Mouse (Mus musculus): ENCODE measurements at regions not wholly inside any gene's neighbourhood (a gene's known extent, or its start where the extent isn't known, plus 50 kb on each side); places are given as distances from the start of the nearest gene placed in this dataset.
A peak's percentile ranks its signal among the peaks of the same experiment; 100 is the strongest.
"Not testable (repeated sequence)": the region's sequence is repeated elsewhere in the genome, so short reads cannot be mapped to it uniquely, and the experiment has no call there.

DNA sequence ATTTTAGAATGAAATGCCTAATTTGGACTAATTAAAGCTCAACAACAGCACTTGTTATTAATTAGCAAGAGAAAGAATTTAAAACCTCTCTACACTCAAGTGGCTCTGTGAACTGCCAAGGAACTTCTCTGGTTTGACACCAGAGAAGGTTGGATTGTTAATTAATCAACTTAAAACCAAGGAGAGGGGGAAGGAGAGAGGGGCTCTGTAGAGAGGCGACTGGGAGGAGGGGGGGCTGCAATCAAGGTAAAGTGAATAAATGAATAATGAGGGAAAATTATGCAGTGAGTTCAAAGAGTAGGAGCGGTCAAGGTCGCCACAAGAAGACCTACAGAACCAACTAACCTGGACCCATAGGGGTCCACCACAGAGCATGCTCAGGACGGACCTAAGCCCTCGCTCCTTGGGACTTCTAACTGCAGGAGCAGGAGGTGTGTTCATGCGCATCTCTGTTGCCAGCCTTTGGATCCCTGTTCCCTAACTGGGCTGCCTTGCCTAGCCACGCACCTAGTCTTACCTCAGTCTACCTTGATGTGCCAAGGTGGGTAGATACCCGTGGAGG, 189.0 kb upstream of the Ghr start:
- no peak overlapping the region for H3K4me2 ChIP-seq (ENCODE audit: low read length)
- WGBS: 84% methylated on average over 8 of the region's 8 CpGs
- H3K9ac ChIP-seq (ENCODE audit: low read length): no peak overlapping the region
- H3K4me1 ChIP-seq (replicated peaks; ENCODE audit: control insufficient read depth, insufficient read depth, low read length): no peaks in the 10 kb centered on the region
- no peaks in the 10 kb centered on the region for H3K9me3 ChIP-seq (ENCODE audit: control insufficient read depth, low read length)
- no peaks in the 10 kb centered on the region for H3K36me3 ChIP-seq (ENCODE audit: control insufficient read depth, insufficient read depth, low read length)
- no peaks in the 10 kb centered on the region for H3K27me3 ChIP-seq (replicated peaks; ENCODE audit: control insufficient read depth, insufficient read depth, low read length)
- ATAC-seq (replicated peaks; ENCODE audit: low FRiP score, low TSS enrichment, low read depth): no peak
- no peak for DNase-seq (ENCODE audit: low spot score)
- H3K4me3 ChIP-seq (ENCODE audit: low read depth, low read length): no peak overlapping the region
- no peak overlapping the region for H3K27ac ChIP-seq (ENCODE audit: low read depth)

DNA sequence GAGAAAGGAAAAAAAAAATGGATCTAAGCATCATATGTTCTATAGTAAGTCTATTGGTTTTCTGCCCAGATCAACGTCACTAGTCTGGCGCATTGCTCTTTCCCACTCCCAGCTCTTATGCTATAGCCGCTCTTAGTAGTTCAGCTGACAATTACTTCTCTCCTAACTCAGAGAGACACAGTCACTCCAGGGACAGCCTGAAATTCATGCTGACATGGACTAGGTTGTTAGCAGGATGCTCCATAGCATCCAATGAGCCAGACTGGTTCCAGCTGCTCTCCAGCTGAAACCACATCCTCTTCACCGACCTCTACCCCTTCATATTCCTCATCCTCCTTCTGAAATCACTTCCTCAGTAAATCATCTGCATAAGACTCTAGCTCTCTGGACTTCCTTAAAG, 187.0 kb upstream of the Ghr start:
- H3K27ac ChIP-seq (ENCODE audit: low read depth): no peak overlapping the region
- 68% methylated on average over 4 of the region's 4 CpGs for WGBS
- no peak for ATAC-seq (replicated peaks; ENCODE audit: low FRiP score, low TSS enrichment, low read depth)
- no peaks in the 10 kb centered on the region for H3K36me3 ChIP-seq (ENCODE audit: control insufficient read depth, insufficient read depth, low read length)
- H3K4me3 ChIP-seq (ENCODE audit: low read depth, low read length): no peak overlapping the region
- DNase-seq (ENCODE audit: low spot score): no peak
- no peaks in the 10 kb centered on the region for H3K27me3 ChIP-seq (replicated peaks; ENCODE audit: control insufficient read depth, insufficient read depth, low read length)
- H3K9me3 ChIP-seq (ENCODE audit: control insufficient read depth, low read length): no peaks in the 10 kb centered on the region
- no peak overlapping the region for H3K9ac ChIP-seq (ENCODE audit: low read length)
- no peak overlapping the region for H3K4me2 ChIP-seq (ENCODE audit: low read length)
- H3K4me1 ChIP-seq (replicated peaks; ENCODE audit: control insufficient read depth, insufficient read depth, low read length): no peaks in the 10 kb centered on the region

DNA sequence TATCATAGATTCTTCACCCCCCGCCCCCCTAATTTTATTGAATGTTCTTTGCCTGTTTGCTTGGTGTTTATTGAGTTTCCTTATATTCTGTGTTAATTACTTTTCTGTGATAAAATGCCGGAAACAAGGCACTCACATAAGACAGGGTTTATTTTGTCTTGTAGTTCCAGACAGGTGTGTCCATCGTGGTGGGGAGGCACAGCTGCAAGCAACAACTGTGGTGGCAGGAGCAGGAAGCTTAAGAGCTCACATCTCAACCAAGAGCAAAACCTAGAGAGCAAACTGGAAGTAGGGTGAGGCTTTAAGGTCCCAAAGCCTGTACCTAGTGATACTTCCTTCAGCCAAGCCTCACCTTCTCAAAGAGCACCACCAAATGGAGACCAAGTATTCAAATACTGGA, 181.4 kb upstream of the Ghr start:
- Histone ChIP-seq H3K27ac (ENCODE audit: low read depth) (no peak overlapping the region), H3K27me3 (replicated peaks; ENCODE audit: control insufficient read depth, insufficient read depth, low read length) (no peaks in the 10 kb centered on the region), H3K9me3 (ENCODE audit: control insufficient read depth, low read length) (0 out of 2 replicates have a peak, but pooled peaks cover 2% of the 10 kb centered on the region), H3K9ac (ENCODE audit: low read length) (no peak overlapping the region), H3K36me3 (ENCODE audit: control insufficient read depth, insufficient read depth, low read length) (no peaks in the 10 kb centered on the region), H3K4me2 (ENCODE audit: low read length) (no peak overlapping the region), H3K4me1 (replicated peaks; ENCODE audit: control insufficient read depth, insufficient read depth, low read length) (no peaks in the 10 kb centered on the region), H3K4me3 (ENCODE audit: low read depth, low read length) (no peak overlapping the region)
- WGBS: 91% methylated on average over 3 of the region's 3 CpGs
- ATAC-seq (replicated peaks; ENCODE audit: low FRiP score, low TSS enrichment, low read depth): no peak
- no peak for DNase-seq (ENCODE audit: low spot score)

DNA sequence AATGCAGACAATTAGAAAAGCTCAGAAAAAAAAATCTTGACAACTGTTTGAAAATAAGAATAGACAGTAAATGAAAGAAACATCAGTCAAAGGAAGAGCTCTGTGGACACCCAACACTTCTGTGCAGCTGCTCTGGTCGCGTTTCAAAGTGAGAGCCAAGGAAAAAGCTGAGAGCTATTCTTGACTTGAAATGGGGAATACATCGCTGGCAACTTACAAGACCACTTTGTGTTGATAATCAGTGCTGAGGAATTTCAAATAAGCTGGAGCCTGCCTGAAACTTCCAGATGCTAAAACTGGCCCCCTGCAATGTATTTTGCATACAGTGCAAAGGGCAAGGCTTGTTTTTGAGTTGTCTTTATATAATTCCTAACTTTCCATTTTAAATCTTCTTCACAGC, 177.1 kb upstream of the Ghr start:
- DNase-seq (ENCODE audit: low spot score) (no peak), ATAC-seq (replicated peaks; ENCODE audit: low FRiP score, low TSS enrichment, low read depth) (no peak)
- Histone ChIP-seq H3K9ac (ENCODE audit: low read length) (no peak overlapping the region), H3K27ac (ENCODE audit: low read depth) (no peak overlapping the region), H3K4me3 (ENCODE audit: low read depth, low read length) (no peak overlapping the region), H3K4me2 (ENCODE audit: low read length) (no peak overlapping the region), H3K36me3 (ENCODE audit: control insufficient read depth, insufficient read depth, low read length) (no peaks in the 10 kb centered on the region), H3K27me3 (replicated peaks; ENCODE audit: control insufficient read depth, insufficient read depth, low read length) (no peaks in the 10 kb centered on the region), H3K4me1 (replicated peaks; ENCODE audit: control insufficient read depth, insufficient read depth, low read length) (no peaks in the 10 kb centered on the region), H3K9me3 (ENCODE audit: control insufficient read depth, low read length) (0 out of 2 replicates have a peak, but pooled peaks cover 2% of the 10 kb centered on the region)
- WGBS: 20% methylated on average over 3 of the region's 3 CpGs

DNA sequence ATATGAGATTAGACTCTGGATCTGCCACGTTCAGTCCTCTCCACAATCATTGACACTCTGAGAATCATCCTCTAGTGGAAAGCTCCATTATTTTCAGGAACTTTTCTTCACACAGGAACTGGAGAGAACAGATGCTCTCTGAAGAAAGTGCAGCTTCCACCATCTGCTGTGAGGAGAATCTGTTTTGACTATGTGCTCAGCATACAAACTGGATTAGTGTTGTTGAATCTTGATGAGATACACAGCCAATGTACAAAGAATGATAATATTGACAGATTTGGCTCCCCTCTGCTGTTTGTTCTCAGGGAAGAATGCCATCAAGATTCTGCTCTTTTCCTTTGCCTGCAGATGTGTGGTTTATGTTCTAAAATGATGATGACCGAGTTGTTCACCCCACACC, 172.3 kb upstream of the Ghr start:
- no peak for DNase-seq (ENCODE audit: low spot score)
- no peaks in the 10 kb centered on the region for H3K4me1 ChIP-seq (replicated peaks; ENCODE audit: control insufficient read depth, insufficient read depth, low read length)
- H3K27me3 ChIP-seq (replicated peaks; ENCODE audit: control insufficient read depth, insufficient read depth, low read length): no peaks in the 10 kb centered on the region
- no peaks in the 10 kb centered on the region for H3K36me3 ChIP-seq (ENCODE audit: control insufficient read depth, insufficient read depth, low read length)
- no peaks in the 10 kb centered on the region for H3K9me3 ChIP-seq (ENCODE audit: control insufficient read depth, low read length)
- ATAC-seq (replicated peaks; ENCODE audit: low FRiP score, low TSS enrichment, low read depth): no peak
- H3K4me3 ChIP-seq (ENCODE audit: low read depth, low read length): no peak overlapping the region
- no peak overlapping the region for H3K4me2 ChIP-seq (ENCODE audit: low read length)
- 70% methylated on average over 2 of the region's 2 CpGs for WGBS
- H3K27ac ChIP-seq (ENCODE audit: low read depth): no peak overlapping the region
- H3K9ac ChIP-seq (ENCODE audit: low read length): no peak overlapping the region

DNA sequence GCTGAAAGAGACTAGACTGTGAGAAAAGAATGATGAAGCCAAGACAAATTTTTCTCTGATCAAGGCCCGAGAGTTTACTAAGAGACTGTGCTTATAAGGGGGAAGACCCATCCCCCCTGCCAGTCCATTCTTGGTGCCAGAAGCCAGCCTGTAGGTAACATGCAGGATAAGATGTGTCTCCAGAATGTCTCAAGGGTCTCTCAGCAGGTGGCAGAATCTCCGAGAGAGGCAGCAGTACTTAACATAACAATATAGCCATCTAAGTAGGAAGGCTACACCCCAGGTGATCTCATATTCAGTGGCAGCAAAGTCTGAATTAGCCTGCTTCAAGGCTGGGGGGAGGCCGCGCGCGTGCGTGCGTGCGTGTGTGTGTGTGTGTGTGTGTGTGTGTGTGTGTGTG, 164.8 kb upstream of the Ghr start:
- H3K36me3 ChIP-seq (ENCODE audit: control insufficient read depth, insufficient read depth, low read length); H3K27ac ChIP-seq (ENCODE audit: low read depth); H3K27me3 ChIP-seq (replicated peaks; ENCODE audit: control insufficient read depth, insufficient read depth, low read length); H3K9me3 ChIP-seq (ENCODE audit: control insufficient read depth, low read length); H3K4me2 ChIP-seq (ENCODE audit: low read length); H3K4me3 ChIP-seq (ENCODE audit: low read depth, low read length); H3K4me1 ChIP-seq (replicated peaks; ENCODE audit: control insufficient read depth, insufficient read depth, low read length); ATAC-seq (replicated peaks; ENCODE audit: low FRiP score, low TSS enrichment, low read depth); H3K9ac ChIP-seq (ENCODE audit: low read length); DNase-seq (ENCODE audit: low spot score): not testable (repeated sequence)
- WGBS: 88% methylated on average over 9 of the region's 9 CpGs

DNA sequence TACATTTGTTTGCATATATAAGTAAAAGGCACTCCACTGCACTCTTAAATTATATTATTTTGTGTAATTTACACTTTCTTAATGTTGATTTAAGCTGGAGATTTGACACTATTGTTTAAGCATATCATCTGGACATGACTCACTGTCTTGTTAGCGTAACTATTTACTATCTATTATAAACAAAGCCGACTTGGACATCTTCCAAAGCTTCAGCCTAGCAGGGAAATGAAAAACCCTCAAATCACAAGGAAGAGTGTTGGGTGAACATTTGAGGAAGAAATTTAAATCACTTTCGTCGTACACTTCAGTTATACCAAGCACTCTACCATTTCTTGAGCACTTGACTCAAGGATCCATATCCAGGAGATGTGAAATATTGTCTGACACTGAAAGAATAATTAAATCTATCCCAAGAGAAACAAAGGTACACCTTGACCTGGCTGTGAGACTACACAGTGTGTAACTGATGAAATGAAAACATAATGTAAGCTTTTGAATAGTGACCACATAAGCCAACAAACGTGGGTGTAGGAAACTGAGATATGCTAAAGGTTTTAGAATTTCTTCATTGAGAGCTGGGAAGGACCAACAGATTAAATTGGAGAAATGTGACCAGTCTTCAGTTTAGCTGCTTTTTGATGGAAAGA, 160.0 kb upstream of the Ghr start:
- no peak for DNase-seq (ENCODE audit: low spot score)
- Histone ChIP-seq H3K36me3 (ENCODE audit: control insufficient read depth, insufficient read depth, low read length) (no peaks in the 10 kb centered on the region), H3K9ac (ENCODE audit: low read length) (no peak overlapping the region), H3K9me3 (ENCODE audit: control insufficient read depth, low read length) (no peaks in the 10 kb centered on the region), H3K4me2 (ENCODE audit: low read length) (no peak overlapping the region), H3K4me3 (ENCODE audit: low read depth, low read length) (no peak overlapping the region), H3K27me3 (replicated peaks; ENCODE audit: control insufficient read depth, insufficient read depth, low read length) (no peaks in the 10 kb centered on the region), H3K4me1 (replicated peaks; ENCODE audit: control insufficient read depth, insufficient read depth, low read length) (0 out of 2 replicates have a peak, but pooled peaks cover 9% of the 10 kb centered on the region), H3K27ac (ENCODE audit: low read depth) (no peak overlapping the region; the same call in 1 of the 2 replicates)
- WGBS: 30% methylated on average over 5 of the region's 5 CpGs
- ATAC-seq (replicated peaks; ENCODE audit: low FRiP score, low TSS enrichment, low read depth): no peak

DNA sequence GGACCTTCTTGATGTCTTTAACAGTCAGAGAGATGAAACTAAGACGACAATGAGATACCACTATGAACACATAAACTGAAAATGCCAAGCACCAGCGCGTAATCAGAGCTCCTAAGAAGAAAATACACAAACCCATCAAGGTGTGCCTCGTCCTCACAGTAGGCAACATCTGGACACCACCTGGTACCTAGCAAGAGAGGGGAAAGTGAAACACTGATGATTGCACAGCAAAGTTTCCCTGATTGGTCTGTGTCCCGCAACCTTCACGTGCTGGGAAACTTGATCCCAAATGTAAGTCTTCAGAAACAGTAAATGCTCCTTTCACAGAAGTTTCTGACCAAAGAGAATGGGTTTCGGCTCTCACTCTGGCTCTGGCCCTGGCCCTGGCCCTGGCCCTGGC, 158.9 kb upstream of the Ghr start:
- no peak for DNase-seq (ENCODE audit: low spot score)

DNA sequence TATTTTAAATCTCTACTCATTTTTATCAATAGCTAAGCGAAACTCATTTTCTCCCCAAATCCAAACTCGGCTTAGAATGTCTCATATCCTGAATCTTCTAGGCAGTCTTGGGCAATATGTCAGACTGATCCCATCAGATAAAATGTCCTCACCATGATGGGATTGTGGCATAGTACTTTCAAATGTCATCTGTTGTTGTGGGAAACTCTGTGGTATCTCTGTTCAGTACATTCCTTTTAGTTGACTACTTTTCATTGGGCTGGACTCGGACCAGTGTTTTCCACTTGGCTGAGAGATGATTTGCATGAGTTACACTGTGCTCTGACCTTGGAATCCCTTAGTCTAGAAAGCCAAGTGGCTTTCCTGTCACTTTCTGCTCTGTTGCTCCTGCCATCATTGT, 141.9 kb upstream of the Ghr start:
- H3K9me3 ChIP-seq (ENCODE audit: control insufficient read depth, low read length): no peaks in the 10 kb centered on the region
- H3K27ac ChIP-seq (ENCODE audit: low read depth): no peak overlapping the region
- no peaks in the 10 kb centered on the region for H3K36me3 ChIP-seq (ENCODE audit: control insufficient read depth, insufficient read depth, low read length)
- H3K9ac ChIP-seq (ENCODE audit: low read length): no peak overlapping the region
- H3K4me2 ChIP-seq (ENCODE audit: low read length): no peak overlapping the region
- H3K27me3 ChIP-seq (replicated peaks; ENCODE audit: control insufficient read depth, insufficient read depth, low read length): no peaks in the 10 kb centered on the region
- no peaks in the 10 kb centered on the region for H3K4me1 ChIP-seq (replicated peaks; ENCODE audit: control insufficient read depth, insufficient read depth, low read length)
- H3K4me3 ChIP-seq (ENCODE audit: low read depth, low read length): no peak overlapping the region
- WGBS: 87% methylated on average over 3 of the region's 3 CpGs
- DNase-seq (ENCODE audit: low spot score) (no peak), ATAC-seq (replicated peaks; ENCODE audit: low FRiP score, low TSS enrichment, low read depth) (no peak)

More for the DNA sequence above, 158.9 kb upstream of the Ghr start:
- Histone ChIP-seq H3K4me3 (ENCODE audit: low read depth, low read length) (no peak overlapping the region), H3K9ac (ENCODE audit: low read length) (no peak overlapping the region), H3K4me2 (ENCODE audit: low read length) (no peak overlapping the region), H3K36me3 (ENCODE audit: control insufficient read depth, insufficient read depth, low read length) (no peaks in the 10 kb centered on the region), H3K27me3 (replicated peaks; ENCODE audit: control insufficient read depth, insufficient read depth, low read length) (no peaks in the 10 kb centered on the region), H3K4me1 (replicated peaks; ENCODE audit: control insufficient read depth, insufficient read depth, low read length) (0 out of 2 replicates have a peak, but pooled peaks cover 9% of the 10 kb centered on the region), H3K27ac (ENCODE audit: low read depth) (peak overlapping the region; percentile 71), H3K9me3 (ENCODE audit: control insufficient read depth, low read length) (no peaks in the 10 kb centered on the region)
- 77% methylated on average over 7 of the region's 7 CpGs for WGBS
- ATAC-seq (replicated peaks; ENCODE audit: low FRiP score, low TSS enrichment, low read depth): no peak
